Mouse (Mus musculus) left cerebral cortex, adult 2 months (tissue): ENCODE measurements around the gene Tmem184c. TPM values are rescaled to one million over a fixed set of nuclear protein-coding genes. Genes with fewer than 3 reads are reported as not detected.
A peak's percentile ranks its signal among the peaks of the same experiment; 100 is the strongest.

Experiments
- DNase-seq, 2 experiments: peaks; one replicate each; pipeline ENCODE4 v3.0.0; 2021 to 2022; ENCODE audit warnings: low spot score in 2 of 2, mixed read lengths in 1 of 2; ENCODE audit errors: extremely low spot score in 1 of 2
- H3K27ac ChIP-seq: fragments of 200-600 bp; 2 replicates; pipeline ENCODE4 v1.8.1; 2022
- H3K4me3 ChIP-seq: fragments of 200-600 bp; 2 replicates; pipeline ENCODE4 v1.8.1; 2022
- CTCF ChIP-seq: fragments of 200-600 bp; IDR thresholded peaks from 2 replicates; pipeline ENCODE4 v1.8.1; 2022; ENCODE audit warnings: antibody characterized with exemption, mild to moderate bottlenecking, moderate library complexity
- intact Hi-C: fragments of 180-260 bp; cut with DNase I; formaldehyde crosslinking; loops from one replicate; pipeline ENCODE4 v1.15.1; 2025
- long read RNA-seq, 2 experiments: library from polyadenylated mRNA; stranded (forward); transcript quantifications; one replicate each; pipeline ENCODE4 v2.0.0; 2021; ENCODE audit warnings: borderline mapping rate in 2 of 2
- total RNA-seq, 2 experiments: library from RNA; stranded (reverse); gene quantifications; 2 replicates each; pipeline ENCODE4 v1.2.3; 2021

Tmem184c gene
- total RNA-seq = 10 to 100 TPM; 60.9 to 63.7 TPM
- long read RNA-seq, experiment 1, transcript Tmem184c-201 (10 exons, 2,678 nt) = major isoform, 92 of 99 reads
- long read RNA-seq, experiment 1, partial matches to known transcripts = 1 of 99 reads
- long read RNA-seq, experiment 1, other reads (novel, unspliced or antisense) = 6 of 99 reads
- long read RNA-seq, experiment 2, transcript Tmem184c-201 (10 exons, 2,678 nt) = major isoform, 70 of 78 reads
- long read RNA-seq, experiment 2, partial matches to known transcripts = 0 of 78 reads
- long read RNA-seq, experiment 2, other reads (novel, unspliced or antisense) = 8 of 78 reads

GRCm38 (mm10) chr8:77610374-77610969 is at the start of gene Tmem184c:
Gene Tmem184c, minus strand, starts transcription at chr8:77610698.
- H3K4me3 ChIP-seq = peak within 1 kb of the TSS; percentile 64
- intact Hi-C loops = no loop called here
- peak within 1 kb of the TSS; percentile 47 for H3K27ac ChIP-seq
- no peak for TF ChIP-seq CTCF
- DNase-seq = peak; percentile 97 to 98

DNA sequence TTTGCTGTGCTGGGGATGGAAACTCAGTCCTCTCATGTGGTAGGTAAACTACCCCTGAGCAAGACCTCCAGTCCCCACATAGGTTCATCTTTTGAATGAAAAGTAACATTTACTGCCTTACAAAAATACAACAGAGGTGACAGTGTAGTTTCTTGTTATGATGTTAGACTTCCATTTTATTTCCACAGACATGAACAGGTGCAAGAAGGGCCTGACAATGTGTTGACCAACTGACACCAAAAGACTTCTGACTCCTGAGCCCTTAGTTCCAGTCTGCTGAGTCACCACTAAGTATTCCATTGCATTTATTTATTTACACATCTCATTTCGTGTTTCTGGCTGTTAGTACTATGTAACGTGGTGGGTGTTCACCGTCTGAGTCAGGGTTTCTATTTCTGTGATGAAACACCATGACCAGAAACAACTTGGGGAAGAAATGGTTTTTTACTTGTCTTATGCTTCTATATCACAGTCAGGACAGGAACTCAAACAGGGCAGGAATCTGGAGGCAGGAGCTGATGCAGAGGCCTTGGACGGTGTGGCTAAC is 49.1 kb upstream of the Tmem184c start:
- TF ChIP-seq CTCF = no peak
- Histone ChIP-seq H3K27ac (no peak overlapping the region), H3K4me3 (no peak overlapping the region)
- DNase-seq = no peak
- intact Hi-C loops = no loop called here

GRCm38 (mm10) chr8:77658356-77658755 is 47.9 kb upstream of the Tmem184c start:
- no peak overlapping the region for H3K4me3 ChIP-seq
- intact Hi-C loops = no loop called here
- no peak for TF ChIP-seq CTCF
- no peak for DNase-seq
- no peak overlapping the region for H3K27ac ChIP-seq

DNA sequence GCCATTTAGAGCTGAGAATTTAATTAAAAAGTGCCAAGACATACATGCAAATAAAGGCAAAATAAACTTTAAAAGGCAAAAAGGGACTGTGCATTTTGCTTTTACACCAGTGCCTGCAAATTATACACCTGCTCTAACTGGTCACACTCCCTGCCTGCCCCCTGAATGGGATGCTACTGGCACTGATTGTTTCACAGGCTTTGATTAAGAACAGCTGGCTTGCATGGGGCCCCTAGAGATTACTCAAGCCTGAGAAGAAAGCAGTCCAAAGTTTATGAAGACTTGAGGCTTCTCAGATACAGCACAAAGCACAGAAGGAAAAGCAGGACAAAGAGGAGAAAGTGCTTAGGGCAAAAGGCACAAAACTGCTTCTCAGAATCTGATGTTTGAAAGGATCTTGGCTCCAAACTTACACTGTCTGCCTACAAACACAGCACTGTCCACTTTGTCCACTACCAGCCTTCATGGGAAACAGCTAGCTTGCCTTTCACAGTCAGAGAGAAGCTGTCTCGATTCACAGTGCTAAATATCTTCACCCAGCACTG is 40.2 kb upstream of the Tmem184c start:
- Histone ChIP-seq H3K27ac (no peak overlapping the region), H3K4me3 (no peak overlapping the region)
- no peak for DNase-seq
- TF ChIP-seq CTCF = no peak
- intact Hi-C loops = no loop called here

DNA sequence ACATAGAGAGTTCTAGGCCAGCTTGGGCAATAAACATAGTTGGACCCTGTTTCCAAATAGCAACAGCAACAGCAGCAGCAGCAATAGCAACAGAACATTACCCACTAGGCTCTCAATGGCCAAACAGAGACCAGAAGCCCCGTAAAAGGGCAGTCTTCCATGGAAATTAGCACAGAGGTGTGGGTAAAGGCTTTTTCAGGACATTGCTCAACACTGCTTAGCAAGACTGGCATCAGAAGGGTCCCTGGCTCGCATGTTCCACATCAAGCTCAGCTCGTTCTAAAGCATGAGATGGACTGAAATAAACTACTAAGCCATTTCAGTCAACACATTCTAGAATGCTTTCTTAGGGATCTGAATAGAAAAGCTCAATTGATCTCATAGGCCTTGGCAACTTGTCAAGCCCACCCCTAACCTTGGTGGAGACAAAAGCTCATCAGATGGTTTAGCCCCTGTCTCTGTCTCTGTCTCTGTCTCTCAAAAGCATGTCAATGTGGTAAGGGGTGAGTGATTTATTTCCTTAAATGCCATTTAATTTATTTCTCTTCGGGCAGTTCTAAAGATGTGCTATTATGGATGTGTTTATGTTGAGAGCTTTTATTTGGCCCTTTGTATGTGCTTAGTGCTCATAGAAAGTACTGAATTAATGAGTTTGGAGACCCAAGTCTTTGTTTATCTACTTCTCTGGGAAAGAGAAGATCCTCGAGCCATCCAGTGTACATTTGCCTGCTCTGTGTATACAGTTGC is 29.8 kb upstream of the Tmem184c start:
- Histone ChIP-seq H3K4me3 (no peak overlapping the region), H3K27ac (no peak overlapping the region)
- no peak for DNase-seq
- TF ChIP-seq CTCF = no peak
- intact Hi-C loops = no loop called here

GRCm38 (mm10) chr8:77637593-77637992 is 27.1 kb upstream of the Tmem184c start:
- intact Hi-C loops = no loop called here
- H3K27ac ChIP-seq = no peak overlapping the region
- TF ChIP-seq CTCF = no peak
- no peak overlapping the region for H3K4me3 ChIP-seq
- DNase-seq = no peak

GRCm38 (mm10) chr8:77634035-77634434 is 23.5 kb upstream of the Tmem184c start:
- Histone ChIP-seq H3K27ac (no peak overlapping the region), H3K4me3 (no peak overlapping the region)
- no peak for TF ChIP-seq CTCF
- no peak for DNase-seq
- intact Hi-C loops = loop anchor here (5.0 kb wide), 1 partner anchor 418 kb away; no protein-coding TSS in a partner anchor

DNA sequence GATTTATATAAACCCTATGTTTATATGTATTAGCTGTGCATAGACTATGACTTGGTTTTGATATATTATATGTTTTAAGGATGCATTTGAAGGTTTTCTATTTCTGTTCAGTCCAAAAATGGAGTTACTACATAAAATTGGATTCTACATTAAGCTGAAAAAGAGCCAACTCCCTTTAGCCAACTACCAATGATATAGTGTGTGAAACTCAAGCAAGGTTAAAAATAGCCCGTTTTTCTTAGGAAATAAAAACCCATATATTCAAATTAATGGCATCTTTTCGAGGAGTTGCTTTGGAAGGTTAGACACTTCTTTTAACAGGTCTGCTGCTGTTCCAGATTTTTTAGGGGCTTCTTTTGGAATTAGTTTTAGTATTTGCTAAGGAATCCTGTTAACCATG is 22.7 kb upstream of the Tmem184c start:
- DNase-seq = no peak
- Histone ChIP-seq H3K4me3 (no peak overlapping the region), H3K27ac (no peak overlapping the region)
- intact Hi-C loops = loop anchor here (5.0 kb wide), 1 partner anchor 419 kb away; no protein-coding TSS in a partner anchor
- TF ChIP-seq CTCF = no peak

DNA sequence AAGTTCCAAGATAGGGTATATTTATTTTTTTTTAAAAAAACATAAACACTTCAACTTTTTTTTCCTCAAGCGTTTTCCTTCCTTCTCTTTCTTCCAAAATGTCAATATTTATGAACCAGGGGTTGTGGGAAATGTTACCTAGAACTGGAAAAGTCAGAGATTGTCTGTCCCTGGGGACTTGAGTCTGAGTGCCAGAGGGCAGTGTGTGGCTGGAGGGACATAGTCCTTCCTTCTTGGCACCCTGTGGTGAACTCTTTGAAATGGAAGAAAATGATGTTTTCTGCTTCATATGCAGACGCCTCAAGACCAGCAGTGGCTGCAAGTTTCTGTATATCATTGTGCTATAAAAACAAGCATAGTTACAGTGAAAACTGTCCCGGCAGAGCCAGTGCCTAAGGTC is 20.2 kb upstream of the Tmem184c start:
- H3K4me3 ChIP-seq = no peak overlapping the region
- TF ChIP-seq CTCF = no peak
- no peak overlapping the region for H3K27ac ChIP-seq
- intact Hi-C loops = loop anchor here (1.0 to 5.0 kb wide), 2 partner anchors 374 to 422 kb away; no protein-coding TSS in a partner anchor
- DNase-seq = no peak

DNA sequence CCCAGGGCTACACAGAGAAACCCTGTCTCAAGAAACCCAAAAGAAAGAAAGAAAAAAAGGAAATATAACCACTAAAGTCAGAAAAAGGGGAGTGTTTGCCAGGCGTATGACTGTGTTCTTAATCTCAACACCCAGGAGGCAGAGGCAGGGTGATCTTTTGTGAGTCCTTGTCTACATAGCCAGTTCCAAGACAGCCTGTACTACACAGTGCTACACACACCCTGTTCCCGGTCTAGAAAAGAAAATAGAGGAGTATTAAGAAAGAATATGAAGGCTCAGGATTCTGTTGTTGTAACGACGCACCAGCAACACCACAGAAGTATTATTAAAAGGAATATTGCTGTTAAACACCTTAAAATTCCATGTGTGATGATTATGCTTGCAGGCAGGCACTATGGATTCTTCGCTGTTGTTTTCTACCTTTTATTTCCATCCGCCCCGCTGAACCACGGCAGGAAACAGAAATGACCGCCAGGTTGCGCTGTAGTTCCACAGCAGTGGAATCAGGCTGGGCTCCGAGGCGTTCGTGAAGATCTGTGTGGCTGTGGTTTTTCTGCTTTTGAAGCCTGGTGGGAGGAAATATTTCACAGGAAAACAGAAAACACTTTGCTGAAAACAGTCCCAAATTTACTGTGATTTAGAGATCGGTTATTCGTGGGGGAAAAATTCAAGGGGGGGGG is 19.5 kb upstream of the Tmem184c start:
- TF ChIP-seq CTCF = peak; percentile 95
- intact Hi-C loops = loop anchor here (1.0 to 5.0 kb wide), 2 partner anchors 374 to 422 kb away; no protein-coding TSS in a partner anchor
- DNase-seq = peak; percentile 71 to 86
- Histone ChIP-seq H3K4me3 (no peak overlapping the region), H3K27ac (no peak overlapping the region)

DNA sequence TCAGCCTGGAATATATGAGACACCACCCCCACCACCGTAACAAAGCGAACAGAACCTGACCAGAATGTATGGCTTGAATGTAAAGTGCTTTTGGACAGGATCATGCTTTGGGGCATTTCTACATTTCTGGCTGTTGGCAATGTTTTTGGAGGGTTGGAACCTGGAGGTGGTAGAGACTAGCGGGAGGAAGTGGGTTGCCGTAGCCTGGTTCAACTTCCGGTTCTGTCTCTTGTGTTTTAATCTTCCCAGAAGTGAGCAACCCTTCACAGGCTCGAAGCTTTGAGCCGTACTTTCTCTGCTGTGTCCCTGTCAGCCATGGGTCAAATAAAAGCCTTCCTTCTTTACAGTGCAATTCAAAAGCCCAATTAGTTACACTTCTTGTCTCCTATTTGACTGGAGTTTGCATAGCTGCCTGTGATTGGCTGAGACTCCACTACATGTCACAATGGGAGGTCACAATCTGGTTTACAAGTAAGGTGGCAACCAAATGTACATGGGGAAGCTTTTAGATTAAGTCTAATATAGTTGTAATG is 13.2 kb upstream of the Tmem184c start:
- no peak for TF ChIP-seq CTCF
- no peak for DNase-seq
- intact Hi-C loops = no loop called here
- no peak overlapping the region for H3K4me3 ChIP-seq
- H3K27ac ChIP-seq = no peak overlapping the region
